Mouse (Mus musculus) neural tube, embryonic 13.5 days (tissue): ENCODE results near the gene Ugt1a9. TPM values are rescaled to one million over a fixed set of nuclear protein-coding genes. Genes with fewer than 3 reads are reported as not detected.

Experiments used
- polyA plus RNA-seq: library from polyadenylated mRNA; unstranded; fragments of >200 nt; fragmentation: Nextera tagmentation; extraction: Ambion mirVana; gene quantifications from 2 replicates; pipeline ENCODE4 v1.2.1, GENCODE M21; 2015

Gene Ugt1a9
- polyA plus RNA-seq, 1 experiment from 2014 or later, result not detected

Other genes with a start within 250 kb of the Ugt1a9 start
- 38.2 and 41.8 TPM in 2 replicates for gene Dgkd, start 217.5 kb upstream of the Ugt1a9 start, polyA plus RNA-seq
- 20.8 and 24.2 TPM in 2 replicates for gene Usp40, start 62.2 kb upstream of the Ugt1a9 start, polyA plus RNA-seq
- not detected in 2 replicates for gene Ugt1a10, start 15.4 kb upstream of the Ugt1a9 start, polyA plus RNA-seq
- not detected in 2 replicates for gene Ugt1a8, start 17.0 kb downstream of the Ugt1a9 start, polyA plus RNA-seq
- 1.0 and 1.6 TPM in 2 replicates for gene Ugt1a7c, start 24.3 kb downstream of the Ugt1a9 start, polyA plus RNA-seq
- gene Ugt1a6b, start 32.5 kb downstream of the Ugt1a9 start, polyA plus RNA-seq, result not detected in 2 replicates
- gene Ugt1a6a, start 64.0 kb downstream of the Ugt1a9 start, polyA plus RNA-seq, result 2.4 and 2.6 TPM in 2 replicates
- not detected in 2 replicates for gene Ugt1a5, start 95.2 kb downstream of the Ugt1a9 start, polyA plus RNA-seq
- not detected in 2 replicates for gene Ugt1a2, start 129.8 kb downstream of the Ugt1a9 start, polyA plus RNA-seq
- 16.9 and 18.7 TPM in 2 replicates for gene Dnajb3, start 135.0 kb downstream of the Ugt1a9 start, polyA plus RNA-seq
- not detected in 2 replicates for gene Ugt1a1, start 141.2 kb downstream of the Ugt1a9 start, polyA plus RNA-seq
- gene Mroh2a, start 156.2 kb downstream of the Ugt1a9 start, polyA plus RNA-seq, result 0.58 and 0.68 TPM in 2 replicates
- 69.9 and 74.0 TPM in 2 replicates for gene Hjurp, start 206.8 kb downstream of the Ugt1a9 start, polyA plus RNA-seq
- gene Trpm8, start 206.9 kb downstream of the Ugt1a9 start, polyA plus RNA-seq, result 0.07 TPM in 1 of 2 replicates, not detected in the other